Mouse (Mus musculus): Measurements from ENCODE around the gene Ptx4.

Ptx4 gene

DNA sequence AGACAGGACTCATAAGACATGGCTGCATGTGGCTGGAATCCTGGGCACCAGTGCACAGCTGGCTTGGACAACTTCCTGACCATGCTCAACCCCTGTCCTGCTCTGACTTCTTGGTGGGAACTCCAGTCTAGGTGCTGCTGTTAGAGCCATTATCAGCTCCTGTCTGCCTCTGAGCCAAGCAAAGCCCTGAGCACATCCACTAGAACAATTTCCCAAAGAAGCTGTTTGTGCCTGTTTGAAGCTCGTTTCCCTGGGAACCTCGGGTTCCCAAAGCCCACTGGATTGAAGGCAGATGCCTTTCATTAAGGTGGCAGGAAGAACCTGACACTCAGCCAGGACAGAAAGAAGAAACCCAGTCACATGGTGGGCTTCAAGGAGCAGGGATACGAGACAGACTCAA lies at the start of gene Ptx4:
TSS of gene Ptx4 (plus strand) at position 355 of the 400 bp plus-strand sequence.
- DNase-seq (ENCODE audit: extremely low read depth, low read depth, low spot score), result no peak

- no peak for DNase-seq (ENCODE audit: extremely low read depth, low read depth, low spot score)
Observed at GRCm38 (mm10) chr17:25076906-25077305, 43.7 kb upstream of the Ptx4 start.

GRCm38 (mm10) chr17:25077771-25078372 lies 42.7 kb upstream of the Ptx4 start:
- DNase-seq (ENCODE audit: extremely low read depth, low read depth, low spot score), result no peak

DNA sequence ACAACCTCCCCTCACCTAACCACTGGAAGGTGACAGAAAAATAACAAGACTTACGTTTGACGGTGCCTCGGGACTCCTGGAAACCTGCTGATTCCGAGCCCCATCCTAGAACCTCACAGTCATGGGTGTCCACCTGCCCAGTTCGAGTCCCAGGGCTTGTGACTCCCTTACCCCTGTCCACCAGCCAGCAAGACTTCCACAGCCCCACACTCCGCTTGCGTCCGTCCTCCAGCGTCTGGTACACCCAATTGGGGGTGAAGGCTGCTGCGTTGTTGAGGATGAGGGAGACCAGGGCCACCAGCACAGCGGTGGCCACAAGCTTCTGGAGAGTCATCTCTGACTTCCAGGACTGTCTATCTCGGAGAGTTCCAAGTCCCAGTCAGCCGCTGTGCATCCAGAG lies 40.4 kb upstream of the Ptx4 start:
- no peak for DNase-seq (ENCODE audit: extremely low read depth, low read depth, low spot score)

DNA sequence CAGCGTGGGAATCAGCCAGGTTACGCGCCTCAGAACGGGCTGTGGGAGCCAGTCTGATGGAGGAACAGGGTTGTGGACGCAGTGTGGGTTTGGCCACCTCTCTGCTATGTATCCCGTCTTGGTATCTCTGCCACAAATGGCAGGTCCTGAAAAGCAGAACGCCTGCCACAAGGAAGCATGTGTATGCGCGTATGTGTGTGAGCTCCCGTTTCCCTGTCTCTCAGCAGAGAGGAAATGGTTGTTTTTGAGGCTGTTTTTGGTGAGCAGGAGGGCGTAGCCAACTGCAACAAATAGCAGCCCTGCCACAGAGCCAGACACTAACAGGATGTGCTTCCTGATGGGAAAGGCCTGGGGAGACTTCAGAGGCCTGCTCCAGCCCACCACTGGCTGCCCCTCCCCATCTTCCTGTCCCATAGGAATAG lies 39.6 kb upstream of the Ptx4 start:
- no peak for DNase-seq (ENCODE audit: extremely low read depth, low read depth, low spot score)

DNA sequence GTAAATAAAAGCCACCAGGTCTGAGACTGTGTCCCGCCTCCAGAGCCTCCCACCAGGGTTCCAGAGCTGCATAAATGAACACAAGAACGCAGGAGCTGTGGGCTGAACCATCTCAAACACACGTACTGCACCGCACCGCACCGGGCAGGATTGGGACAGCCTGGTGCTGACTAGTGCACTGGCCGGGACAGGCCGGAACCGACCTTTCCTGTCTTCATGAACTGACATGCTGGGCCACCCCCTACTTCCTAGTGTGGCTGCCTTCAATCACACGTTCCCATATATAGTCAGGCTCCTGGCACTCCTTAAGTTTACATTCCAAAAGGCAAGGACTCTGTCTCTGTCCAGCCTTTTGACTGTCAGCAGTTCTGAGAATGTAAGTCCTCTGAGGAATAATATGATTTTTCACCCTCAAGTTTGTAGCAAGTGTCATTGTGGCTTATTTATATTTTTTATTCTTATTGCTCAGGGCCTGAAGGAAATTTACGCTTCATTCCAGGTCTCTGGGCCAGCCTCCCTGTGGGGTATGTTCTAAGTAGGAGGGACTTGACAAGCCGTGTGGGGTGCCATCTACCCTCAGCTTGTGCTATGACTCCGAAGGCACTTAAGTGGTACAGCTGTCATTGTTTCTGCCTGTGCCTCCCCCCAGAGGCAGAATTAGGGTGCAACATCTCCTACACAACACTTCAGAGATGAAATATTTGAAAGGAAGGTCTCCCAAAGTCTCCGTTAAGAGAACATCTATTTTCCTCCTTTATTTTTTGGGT lies 38.3 kb upstream of the Ptx4 start:
- no peak for DNase-seq (ENCODE audit: extremely low read depth, low read depth, low spot score)

- no peak for DNase-seq (ENCODE audit: extremely low read depth, low read depth, low spot score)
Observed at GRCm38 (mm10) chr17:25082887-25083286, 37.7 kb upstream of the Ptx4 start.

- DNase-seq (ENCODE audit: extremely low read depth, low read depth, low spot score), result no peak
Observed at GRCm38 (mm10) chr17:25083444-25083931, 37.1 kb upstream of the Ptx4 start, which contains the start of gene Tmem204. TSS of gene Tmem204 (minus strand) at chr17:25083591.

GRCm38 (mm10) chr17:25084835-25085385 lies 35.6 kb upstream of the Ptx4 start:
- DNase-seq (ENCODE audit: extremely low read depth, low read depth, low spot score), result no peak

DNA sequence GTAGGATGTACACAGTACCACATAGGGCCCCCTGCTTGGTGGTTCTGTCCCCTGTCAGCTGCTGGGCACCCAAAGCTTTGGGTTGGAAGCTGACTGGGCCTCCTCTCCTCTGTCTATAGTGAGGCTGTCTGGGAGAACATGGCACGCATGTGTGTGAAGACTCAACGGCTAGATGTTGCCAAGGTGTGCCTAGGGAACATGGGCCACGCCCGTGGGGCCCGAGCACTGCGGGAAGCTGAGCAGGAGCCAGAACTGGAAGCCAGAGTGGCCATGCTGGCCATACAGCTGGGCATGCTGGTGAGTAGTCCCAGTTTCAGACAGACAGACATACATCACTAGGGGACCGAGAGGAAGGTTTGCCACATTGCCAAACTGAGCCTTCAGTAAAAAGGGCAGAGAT lies 33.8 kb upstream of the Ptx4 start:
- no peak for DNase-seq (ENCODE audit: extremely low read depth, low read depth, low spot score)

DNA sequence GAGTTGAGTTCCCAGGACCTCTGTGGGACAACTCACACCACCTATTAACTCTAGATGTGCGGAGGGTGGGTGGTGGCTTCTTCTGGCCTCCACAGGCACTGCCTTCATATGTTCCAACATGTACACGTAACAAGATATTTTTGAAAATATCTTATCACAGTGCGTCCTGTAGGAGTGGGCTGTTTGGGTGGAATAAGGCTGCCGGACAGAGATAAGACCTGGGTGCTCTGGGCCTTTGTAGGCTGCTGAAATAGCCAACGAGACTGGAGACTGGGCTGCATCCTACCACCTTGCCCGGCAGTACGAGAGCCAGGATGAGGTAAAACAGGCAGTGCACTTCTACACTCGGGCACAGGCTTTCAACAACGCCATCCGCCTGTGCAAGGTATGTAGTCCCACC lies 31.4 kb upstream of the Ptx4 start:
- no peak for DNase-seq (ENCODE audit: extremely low read depth, low read depth, low spot score)

GRCm38 (mm10) chr17:25090450-25090849 lies 30.1 kb upstream of the Ptx4 start:
- no peak for DNase-seq (ENCODE audit: extremely low read depth, low read depth, low spot score)

- no peak for DNase-seq (ENCODE audit: extremely low read depth, low read depth, low spot score)
Observed at GRCm38 (mm10) chr17:25096221-25096620, 24.3 kb upstream of the Ptx4 start.

- DNase-seq (ENCODE audit: extremely low read depth, low read depth, low spot score), result no peak
Observed at GRCm38 (mm10) chr17:25100052-25100451, 20.5 kb upstream of the Ptx4 start.

DNA sequence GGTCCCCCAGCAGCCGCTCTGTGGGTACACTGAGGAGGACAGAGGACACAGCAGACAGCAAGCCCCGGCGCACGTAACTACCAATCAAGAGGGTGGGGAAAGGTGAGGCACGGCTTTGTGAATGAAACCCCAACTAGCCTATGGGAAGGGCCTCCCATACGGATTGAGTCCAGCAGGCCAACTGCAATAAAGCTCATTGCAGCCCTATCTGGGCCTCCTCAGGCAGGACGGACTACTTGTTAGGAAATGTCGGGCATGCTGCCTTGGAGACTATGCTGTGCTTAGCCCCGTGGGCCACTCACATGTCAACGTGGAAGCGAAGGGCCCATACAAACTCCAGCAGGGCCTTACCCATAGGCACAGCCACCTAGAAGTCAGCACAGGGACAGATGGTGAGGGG lies 19.2 kb upstream of the Ptx4 start:
- DNase-seq (ENCODE audit: extremely low read depth, low read depth, low spot score), result no peak

DNA sequence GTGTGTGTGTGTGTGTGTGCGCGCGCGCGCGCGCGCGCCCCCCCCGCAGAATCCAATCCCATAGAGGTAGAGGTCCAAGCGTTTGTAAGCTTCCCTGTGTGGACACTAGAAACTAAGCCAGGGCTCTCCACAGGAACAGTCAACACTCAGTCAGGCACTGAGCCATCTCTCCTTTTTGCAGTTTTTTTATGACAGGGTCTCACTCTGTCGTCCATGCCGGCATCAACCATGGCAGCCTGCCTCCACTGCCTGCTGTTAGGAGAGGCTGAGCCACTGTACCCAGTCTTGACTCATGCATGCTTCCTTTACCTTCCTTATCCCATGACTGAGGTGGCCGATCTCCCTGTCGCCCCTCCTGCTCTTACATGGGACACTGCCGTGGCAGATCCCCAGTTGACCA lies 12.8 kb upstream of the Ptx4 start:
- no peak for DNase-seq (ENCODE audit: extremely low read depth, low read depth, low spot score)

GRCm38 (mm10) chr17:25109578-25109977 lies 11.0 kb upstream of the Ptx4 start:
- DNase-seq (ENCODE audit: extremely low read depth, low read depth, low spot score), result no peak

DNA sequence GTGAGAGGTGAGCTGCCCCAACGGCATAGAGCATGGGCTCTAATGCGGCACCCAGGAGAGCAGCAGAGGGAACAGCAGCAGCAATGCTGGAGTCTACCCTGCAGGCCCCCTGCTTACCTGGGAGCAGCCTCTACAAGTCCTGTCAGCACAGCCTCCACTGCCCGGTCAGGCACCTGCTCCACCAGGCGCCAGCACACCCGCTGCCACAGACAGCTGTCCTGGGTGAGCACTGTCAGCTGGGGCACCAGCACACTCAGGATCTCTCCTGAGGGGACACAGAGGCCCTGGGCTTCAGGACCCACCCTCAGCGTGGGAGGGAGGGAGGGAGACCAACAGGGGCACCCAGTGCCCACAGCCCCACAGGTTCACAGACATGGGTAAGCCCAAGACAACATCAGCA lies 10.0 kb upstream of the Ptx4 start:
- no peak for DNase-seq (ENCODE audit: extremely low read depth, low read depth, low spot score)

DNA sequence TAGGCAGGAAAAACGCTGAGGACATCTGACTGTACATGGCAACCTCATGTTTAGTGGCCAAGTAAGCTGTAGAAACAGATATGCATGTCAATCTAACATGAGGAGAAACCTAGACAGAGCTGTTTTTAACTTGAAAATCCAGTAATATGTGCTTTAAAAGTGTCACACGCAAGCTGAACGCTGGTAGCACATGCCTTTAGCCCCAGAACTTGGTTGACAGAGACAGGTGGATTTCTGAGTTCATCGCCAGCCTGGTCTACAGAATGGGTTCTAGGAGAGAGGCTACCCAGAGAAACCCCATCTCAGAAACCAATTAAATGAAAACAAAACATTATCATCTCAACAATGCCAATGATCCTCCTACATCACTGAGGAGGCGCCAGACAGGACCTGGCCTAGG lies 9.3 kb upstream of the Ptx4 start:
- no peak for DNase-seq (ENCODE audit: extremely low read depth, low read depth, low spot score)

- DNase-seq (ENCODE audit: extremely low read depth, low read depth, low spot score), result no peak
Observed at GRCm38 (mm10) chr17:25111739-25112422, 8.7 kb upstream of the Ptx4 start.

DNA sequence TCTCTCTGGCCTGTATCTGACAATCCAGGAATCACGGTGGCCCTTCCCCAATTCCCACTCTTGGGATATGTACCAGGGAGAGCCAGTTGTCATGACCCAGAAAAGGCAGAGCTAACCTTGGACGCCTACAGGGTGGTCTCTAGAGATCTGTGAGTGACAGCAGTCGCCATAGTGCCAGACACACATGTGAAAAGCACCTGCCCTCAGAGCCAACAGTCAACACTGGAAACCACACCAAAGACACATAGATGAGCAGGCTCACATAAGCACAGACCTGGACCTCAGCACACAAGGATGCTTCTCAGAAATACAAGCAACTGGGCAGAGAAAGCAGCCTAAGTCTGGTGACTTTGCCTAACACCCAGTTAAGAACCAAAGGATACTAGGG lies 8.1 kb upstream of the Ptx4 start:
- no peak for DNase-seq (ENCODE audit: extremely low read depth, low read depth, low spot score)

All from fat pad, adult 2 months (tissue).